Mouse (Mus musculus) cerebellum, postnatal 10 days (tissue): ENCODE measurements around the gene Mgat4b.

Experiments used
- DNase-seq, 2 experiments: peaks; one replicate each; pipeline ENCODE4 v3.0.0; 2021; ENCODE audit warnings: mixed read lengths in 2 of 2

The Mgat4b gene

GRCm38 (mm10) chr11:50225611-50226378, 15.1 kb downstream of the Mgat4b start:
- DNase-seq = peak; percentile 75 to 77

DNA sequence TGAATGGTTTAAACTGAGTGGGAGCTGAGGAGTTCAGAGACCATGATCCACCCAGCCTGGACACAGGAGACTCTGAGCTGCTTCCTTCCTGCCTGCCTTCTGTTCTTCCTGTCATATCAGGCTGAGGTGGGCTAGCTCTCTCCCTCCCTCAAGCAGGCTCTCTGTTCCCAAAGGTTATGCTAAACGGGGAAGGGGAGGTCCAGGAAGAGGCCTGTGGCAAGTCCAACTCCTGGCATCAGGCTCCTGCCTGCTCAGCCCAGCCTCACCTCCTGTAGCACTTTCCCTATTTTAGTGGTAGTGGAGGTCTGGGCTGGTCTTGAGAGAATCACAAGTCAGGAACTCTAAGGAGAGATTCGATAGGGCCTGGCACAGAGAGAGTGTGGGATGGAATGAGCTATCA, 15.7 kb downstream of the Mgat4b start:
- DNase-seq = no peak

- no peak for DNase-seq
Observed at GRCm38 (mm10) chr11:50227226-50227625, 16.5 kb downstream of the Mgat4b start.

- DNase-seq = peak; percentile 65 to 68
Observed at GRCm38 (mm10) chr11:50227736-50228135, 17.0 kb downstream of the Mgat4b start.

GRCm38 (mm10) chr11:50228772-50229171, 18.1 kb downstream of the Mgat4b start:
- peak; percentile 83 to 86 for DNase-seq

DNA sequence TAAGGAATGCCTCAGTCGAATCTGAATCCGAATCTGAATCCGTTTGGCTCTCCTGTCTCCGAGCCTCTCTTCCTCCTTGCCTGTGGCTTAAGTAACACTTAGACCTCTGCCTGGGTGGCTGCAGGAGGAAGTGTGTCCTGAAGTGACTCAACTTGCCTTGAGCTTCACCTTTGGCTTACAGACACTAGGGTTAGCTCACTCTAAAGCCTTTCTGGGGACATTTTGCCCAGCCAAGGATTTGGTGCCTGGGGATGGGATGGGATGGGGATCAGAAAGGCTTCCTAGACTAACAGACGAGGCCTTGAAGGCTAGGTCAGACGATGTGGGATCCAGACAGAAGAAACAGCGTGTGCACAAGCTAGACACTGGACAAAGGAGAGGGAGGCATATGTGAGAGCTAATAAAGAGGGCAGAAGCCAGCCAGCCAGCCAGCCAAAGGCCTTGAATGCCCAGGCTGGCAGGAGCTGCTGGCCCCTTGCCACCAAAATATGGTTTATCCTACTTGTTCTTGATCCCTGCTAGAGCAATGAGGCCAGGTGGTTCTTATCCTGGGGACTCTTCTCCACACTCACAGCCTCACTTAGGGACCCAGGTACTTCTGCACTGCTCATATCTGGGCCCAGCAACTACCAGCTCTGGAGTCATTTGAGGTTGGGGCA, 18.7 kb downstream of the Mgat4b start:
- peak; percentile 96 to 97 for DNase-seq

DNA sequence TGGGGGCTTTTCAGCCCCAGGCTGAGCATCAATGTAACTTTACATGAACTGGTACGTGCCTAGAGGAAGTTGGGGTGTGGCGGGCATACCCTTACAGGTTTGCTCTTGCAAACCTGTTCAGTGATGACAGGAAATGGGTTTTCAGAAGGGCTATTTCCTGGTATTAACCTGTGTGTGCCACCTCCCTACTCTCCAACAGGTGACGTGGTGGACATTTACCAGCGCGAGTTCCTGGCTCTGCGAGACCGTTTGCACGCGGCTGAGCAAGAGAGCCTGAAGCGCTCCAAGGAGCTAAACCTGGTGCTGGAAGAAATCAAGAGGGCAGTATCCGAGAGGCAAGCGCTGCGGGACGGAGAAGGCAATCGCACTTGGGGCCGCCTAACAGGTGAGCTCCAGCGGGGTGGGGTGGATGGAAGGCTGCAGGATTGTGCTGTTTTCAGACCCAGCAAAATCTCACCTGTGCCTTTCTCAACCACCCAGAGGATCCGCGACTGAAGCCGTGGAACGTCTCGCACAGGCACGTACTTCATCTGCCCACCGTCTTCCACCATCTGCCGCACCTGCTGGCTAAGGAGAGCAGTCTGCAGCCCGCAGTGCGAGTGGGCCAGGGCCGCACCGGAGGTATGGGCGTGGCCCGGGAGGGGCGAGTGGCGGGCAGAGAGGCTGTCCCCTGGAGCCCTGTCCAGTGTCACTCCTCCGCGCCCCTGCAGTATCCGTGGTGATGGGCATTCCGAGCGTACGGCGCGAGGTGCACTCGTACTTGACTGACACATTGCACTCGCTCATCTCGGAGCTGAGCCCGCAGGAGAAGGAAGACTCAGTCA, 20.0 kb downstream of the Mgat4b start:
- peak; percentile 56 to 62 for DNase-seq

- peak; percentile 77 to 86 for DNase-seq
Observed at GRCm38 (mm10) chr11:50231411-50231810, 20.7 kb downstream of the Mgat4b start.

DNA sequence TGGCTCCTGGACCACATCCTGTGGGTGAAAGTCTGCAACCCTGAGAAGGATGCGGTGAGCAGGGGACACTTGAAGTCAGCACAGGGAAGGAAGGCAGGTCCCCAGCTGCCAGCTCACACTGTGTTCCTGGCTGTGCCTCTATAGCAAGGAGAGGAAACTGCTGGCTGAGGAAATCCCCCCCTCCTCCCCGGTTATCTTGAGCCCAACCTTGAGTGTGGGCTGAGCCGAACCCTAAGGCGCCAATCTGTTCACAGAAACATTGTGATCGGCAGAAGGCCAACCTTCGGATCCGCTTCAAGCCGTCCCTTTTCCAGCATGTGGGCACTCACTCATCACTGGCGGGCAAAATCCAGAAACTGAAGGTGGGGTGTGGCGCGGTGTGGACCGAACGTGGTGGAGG, 22.3 kb downstream of the Mgat4b start:
- peak in 1 of 2 experiments; percentile 12 for DNase-seq

- DNase-seq = peak in 1 of 2 experiments; percentile 25
Observed at GRCm38 (mm10) chr11:50233993-50234392, 23.3 kb downstream of the Mgat4b start.

DNA sequence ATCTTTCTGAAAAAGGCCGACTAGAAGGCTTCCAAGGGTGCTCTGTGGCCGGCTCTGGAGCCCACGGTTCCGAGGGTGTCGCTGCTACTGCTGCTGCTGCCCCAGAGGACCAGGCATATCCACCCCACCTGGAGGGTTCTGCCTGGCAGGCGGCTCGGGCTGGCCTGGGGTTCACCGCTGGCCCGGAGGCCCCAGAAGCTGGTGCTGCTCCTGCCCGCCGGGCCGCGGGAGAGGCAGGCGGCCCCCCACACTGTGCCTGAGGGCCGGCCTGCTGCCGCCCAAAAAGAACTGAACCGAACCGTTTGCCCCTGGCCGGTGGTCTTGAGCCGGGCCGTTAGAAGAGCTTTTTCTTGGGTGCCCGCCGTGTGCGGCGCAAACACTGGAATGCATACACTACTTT, 23.9 kb downstream of the Mgat4b start:
- DNase-seq = peak in 1 of 2 experiments; percentile 6

DNA sequence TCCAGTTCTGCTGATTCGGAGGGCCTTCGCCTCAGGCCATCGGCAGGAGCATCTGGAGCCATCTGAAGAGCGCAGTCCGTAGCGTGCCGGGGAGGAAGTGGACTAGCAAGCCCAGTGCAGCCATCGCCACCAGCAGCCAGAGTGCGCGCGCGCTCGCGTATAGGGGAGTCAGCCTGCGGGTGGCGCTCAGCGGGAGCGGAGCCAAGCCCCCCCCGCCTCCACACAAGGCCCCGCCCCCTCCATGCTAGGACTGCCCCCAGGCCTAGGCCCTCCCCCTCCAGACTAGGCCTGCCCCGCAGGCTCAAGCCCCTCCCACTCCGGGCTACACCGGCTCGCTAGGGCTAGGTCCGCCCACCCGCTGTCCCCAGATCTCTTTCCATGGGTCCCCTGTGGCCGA, 25.8 kb downstream of the Mgat4b start:
- DNase-seq = peak; percentile 87 to 90

- DNase-seq = no peak
Observed at GRCm38 (mm10) chr11:50236937-50237835, 26.5 kb downstream of the Mgat4b start.

GRCm38 (mm10) chr11:50238324-50238723, 27.6 kb downstream of the Mgat4b start, which contains the start of gene Ltc4s:
Ltc4s (minus strand) TSS chr11:50238616.
- no peak for DNase-seq

DNA sequence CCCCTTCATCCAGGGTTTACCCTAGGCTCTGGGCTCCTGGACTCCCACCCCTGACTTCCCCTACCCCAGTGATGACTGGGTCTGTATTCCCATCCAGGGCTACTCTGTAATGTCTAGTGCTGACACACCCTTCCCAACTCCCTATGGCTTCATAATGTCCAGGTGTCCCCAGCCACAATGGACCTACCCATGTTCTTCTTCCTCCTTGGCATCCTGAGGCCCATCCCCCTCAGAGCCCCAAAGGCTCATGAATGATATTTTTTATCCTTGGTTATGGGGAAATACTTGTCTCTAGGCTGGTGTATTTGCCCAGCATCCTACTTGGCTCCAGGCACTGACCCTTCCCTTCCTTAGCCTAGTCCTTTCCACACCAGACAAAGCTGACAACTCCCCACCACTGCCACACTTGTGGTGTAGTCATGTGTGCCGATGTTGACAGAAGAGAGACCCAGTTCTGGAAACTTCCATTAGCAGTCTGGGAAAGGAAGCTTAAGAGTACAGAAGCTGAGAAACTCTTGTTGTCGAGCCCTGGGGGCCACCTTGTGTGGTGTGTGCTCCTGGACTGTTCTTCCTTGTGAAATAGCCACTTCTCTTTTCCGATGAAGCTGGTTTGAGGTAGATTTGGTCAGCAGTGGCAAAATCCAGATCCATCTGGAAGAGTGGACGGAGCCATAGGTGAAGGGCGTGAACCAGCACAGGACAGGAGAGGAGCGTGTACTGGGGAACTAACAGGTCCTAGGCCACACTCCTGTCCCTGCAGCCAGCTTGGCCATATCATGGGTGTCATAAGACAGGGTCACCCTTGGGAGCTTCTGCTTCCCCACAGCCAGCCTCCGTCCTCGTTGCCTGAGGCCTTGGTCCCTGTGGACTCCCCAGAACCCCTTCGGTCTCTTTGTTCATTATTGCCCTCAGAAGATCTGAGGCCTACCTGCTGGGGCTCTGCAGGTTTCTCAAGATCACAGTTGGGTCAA, 28.4 kb downstream of the Mgat4b start:
- DNase-seq = no peak

DNA sequence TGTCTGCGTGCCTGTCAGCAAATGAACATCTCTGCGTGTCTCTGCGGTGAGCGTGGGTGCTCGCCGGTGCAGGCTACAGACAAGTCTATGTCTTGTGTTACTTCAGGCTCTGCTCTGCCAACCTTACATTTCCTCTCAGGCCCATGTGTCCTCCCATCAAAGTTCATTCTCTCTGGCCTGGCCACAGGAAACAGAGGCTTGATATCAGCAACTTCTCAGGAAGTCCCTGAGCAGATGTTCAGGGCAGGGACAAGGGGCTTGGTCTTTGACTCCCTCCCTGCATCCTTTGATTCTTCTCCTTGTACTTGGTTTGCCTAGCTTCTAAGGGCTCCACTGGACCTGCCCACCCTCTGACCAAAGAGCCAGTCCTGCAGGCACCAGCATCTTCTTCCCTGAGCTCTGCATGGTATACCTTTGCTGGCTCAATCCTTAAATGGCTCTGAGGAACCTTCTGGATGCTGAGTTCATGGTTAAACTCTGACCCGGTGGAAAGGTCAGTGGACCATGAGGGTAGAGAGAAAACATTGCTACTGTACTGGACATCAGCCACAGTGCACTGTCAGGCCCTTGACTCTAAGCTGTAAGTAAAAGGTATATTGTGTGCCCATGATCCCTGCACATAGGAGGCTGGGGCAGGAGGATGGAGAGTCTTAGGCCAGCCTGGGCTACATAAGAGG, 29.7 kb downstream of the Mgat4b start:
- no peak for DNase-seq

DNA sequence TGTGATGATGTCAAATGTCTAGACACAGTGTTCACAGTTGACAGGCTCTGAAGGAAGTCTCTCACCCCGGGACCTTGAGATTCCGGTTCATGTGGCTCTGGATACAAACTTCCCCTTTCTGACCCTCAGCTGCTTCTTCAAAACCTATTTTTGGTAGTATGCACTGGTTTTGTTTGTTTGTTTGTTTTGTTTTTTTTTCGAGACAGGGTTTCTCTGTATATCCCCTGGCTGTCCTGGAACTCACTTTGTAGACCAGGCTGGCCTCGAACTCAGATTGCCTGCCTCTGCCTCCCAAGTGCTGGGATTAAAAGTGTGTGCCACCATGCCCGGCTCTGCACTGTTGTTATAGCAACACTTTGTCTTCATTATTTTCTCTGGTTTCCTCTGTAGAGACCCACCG, 33.2 kb downstream of the Mgat4b start:
- DNase-seq = no peak

DNA sequence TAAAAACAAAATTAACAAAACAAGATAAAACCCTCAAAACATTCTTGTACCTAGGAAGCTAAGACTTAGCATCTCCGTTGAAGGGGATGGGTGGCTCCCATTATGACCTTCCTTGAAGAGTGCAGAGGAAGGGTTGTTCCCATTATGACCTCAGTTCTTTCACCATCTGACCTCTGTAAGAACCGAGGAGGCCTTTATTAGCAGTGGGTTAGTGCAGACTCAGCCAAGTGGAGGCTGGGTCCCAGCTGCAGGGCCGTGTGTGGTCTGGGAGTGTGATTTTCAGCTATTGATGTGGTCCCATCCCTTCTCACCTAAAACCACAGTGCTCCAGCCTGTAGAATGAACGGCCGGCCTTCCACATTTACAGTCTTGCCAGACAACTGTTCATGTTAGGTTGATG, 34.6 kb downstream of the Mgat4b start:
- DNase-seq = no peak

DNA sequence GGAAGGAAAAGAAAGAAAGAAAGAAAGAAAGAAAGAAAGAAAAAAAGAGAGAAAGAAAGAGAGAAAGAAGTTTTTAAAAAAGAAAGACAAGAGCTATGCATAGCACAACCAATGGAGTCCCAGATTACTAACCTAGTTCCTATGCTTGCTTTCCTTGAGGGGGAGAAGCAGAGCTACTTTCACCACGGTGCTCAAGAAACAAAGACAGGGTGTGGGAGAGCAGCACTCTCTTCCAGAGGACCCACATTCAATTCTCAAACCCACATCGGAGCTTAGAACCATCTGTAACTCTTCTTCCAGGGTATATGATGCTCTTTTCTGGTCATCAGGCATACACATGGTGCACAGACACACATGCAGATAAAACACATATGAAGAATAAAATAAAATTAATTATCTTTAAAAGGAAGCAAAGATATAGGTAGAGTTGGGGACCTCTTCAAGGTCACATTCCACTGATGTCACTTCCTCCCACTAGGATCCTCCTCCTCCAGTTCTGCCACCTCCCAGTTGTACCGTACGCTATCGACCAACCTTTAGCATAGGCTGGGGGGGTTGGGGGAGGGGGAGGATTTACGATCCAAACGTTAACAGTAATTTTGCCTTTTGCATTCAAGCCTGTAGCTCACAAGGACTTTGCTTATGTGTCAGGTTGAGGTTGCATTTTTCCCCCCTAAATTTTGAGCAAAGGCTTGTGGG, 37.9 kb downstream of the Mgat4b start:
- DNase-seq = no peak

DNA sequence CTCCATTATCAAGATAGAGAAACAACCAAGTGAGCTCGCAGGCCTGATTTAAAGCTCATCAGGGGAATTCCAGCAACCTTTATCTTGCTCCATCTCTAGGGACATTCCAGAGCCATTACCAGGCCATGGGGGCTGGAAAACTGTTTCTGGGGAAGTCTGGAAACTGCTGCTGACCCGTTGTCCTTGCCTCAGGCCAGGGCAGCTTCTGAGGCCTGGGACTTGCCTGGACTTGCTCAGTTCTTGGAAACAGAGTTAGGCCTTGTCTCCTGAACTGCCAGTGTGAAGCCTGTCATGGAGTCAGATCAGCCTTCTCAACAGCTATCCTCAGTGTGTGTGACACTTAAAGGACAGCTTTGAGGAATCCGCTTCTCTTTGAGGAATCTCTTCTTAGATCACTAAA, 41.5 kb downstream of the Mgat4b start:
- DNase-seq = no peak
